Mouse (Mus musculus) stomach, embryonic 16.5 days (tissue): Measurements from ENCODE around the gene Hist1h2ad. TPM values are rescaled to one million over a fixed set of nuclear protein-coding genes. Genes with fewer than 3 reads are reported as not detected.
"Not testable (repeated sequence)": the region's sequence is repeated elsewhere in the genome, so short reads cannot be mapped to it uniquely, and the experiment has no call there.

ENCODE experiments used
- ATAC-seq: fragments of 200-750 bp; cut with Nextera tagmentation; 2 replicates; pipeline ENCODE4 v1.8.0; 2017; ENCODE audit warnings: moderate number of reproducible peaks, moderate TSS enrichment; ENCODE audit not compliant: insufficient read depth, low FRiP score
- H3K27ac ChIP-seq: fragments of 300-500 bp; sonication (generic); 2 replicates; pipeline ENCODE4 v1.5.1; 2014; ENCODE audit warnings: low read length
- H3K27me3 ChIP-seq: fragments of 300-500 bp; sonication (generic); 2 replicates; pipeline ENCODE4 v1.6.1; 2014; ENCODE audit warnings: low read length, control low read depth, mixed read lengths; ENCODE audit not compliant: control insufficient read depth, insufficient read depth
- H3K36me3 ChIP-seq: fragments of 300-500 bp; sonication (generic); 2 replicates; pipeline ENCODE4 v1.6.1; 2014; ENCODE audit warnings: low read length; ENCODE audit not compliant: control insufficient read depth, insufficient read depth
- H3K4me1 ChIP-seq: fragments of 300-500 bp; sonication (generic); 2 replicates; pipeline ENCODE4 v1.6.1; 2014; ENCODE audit warnings: low read length, control low read depth, mixed read lengths; ENCODE audit not compliant: control insufficient read depth, insufficient read depth
- H3K4me2 ChIP-seq: fragments of 300-500 bp; sonication (generic); 2 replicates; pipeline ENCODE4 v1.6.1; 2014; ENCODE audit warnings: low read depth, low read length, mixed read lengths
- H3K4me3 ChIP-seq: fragments of 300-500 bp; sonication (generic); replicated peaks from 2 replicates; pipeline ENCODE4 v1.5.1; 2014; ENCODE audit warnings: mild to moderate bottlenecking, low read length
- H3K9ac ChIP-seq: fragments of 300-500 bp; sonication (generic); 2 replicates; pipeline ENCODE4 v1.6.1; 2014; ENCODE audit warnings: low read length
- H3K9me3 ChIP-seq: fragments of 300-500 bp; sonication (generic); replicated peaks from 2 replicates; pipeline ENCODE4 v1.6.1; 2016; ENCODE audit warnings: low read length, control low read depth; ENCODE audit not compliant: control insufficient read depth
- WGBS: fragments of 180-500 bp; shearing (Covaris S2); extraction: QIAGEN DNeasy Blood & Tissue Kit; methylation state at CpG from one replicate; pipeline ENCODE4 v1.1.7; 2014; 5-methylcytosine and 5-hydroxymethylcytosine counted together
- polyA plus RNA-seq: library from polyadenylated mRNA; unstranded; fragments of >200 nt; fragmentation: Nextera tagmentation; extraction: Ambion mirVana; gene quantifications from 2 replicates; pipeline ENCODE4 v1.2.1, GENCODE M21; 2015

Hist1h2ad gene
- 2.5 TPM in 2 replicates for polyA plus RNA-seq

DNA sequence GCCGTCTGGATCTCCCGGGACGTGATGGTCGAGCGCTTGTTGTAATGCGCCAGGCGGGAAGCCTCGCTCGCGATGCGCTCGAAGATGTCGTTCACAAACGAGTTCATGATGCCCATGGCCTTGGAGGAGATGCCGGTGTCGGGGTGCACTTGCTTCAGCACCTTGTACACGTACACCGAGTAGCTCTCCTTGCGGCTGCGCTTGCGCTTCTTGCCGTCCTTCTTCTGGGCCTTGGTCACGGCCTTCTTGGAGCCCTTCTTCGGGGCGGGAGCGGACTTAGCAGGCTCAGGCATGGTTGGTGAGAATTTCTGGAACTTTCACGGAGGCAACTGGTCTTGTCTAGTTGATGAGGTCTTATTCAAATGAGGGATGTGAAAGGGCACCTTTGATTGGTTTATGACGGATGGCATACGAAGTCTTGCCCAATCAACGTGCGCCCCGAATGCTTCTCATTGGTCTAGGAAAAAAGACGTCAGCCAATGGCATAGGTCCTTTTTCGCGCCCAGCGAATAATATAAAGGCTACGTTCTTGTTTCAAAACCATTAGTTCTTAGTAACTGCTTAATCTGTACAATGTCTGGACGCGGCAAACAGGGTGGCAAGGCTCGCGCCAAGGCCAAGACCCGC, at the start of gene Hist1h2ad, which contains the start of gene Hist1h2bf:
Gene Hist1h2ad, plus strand, starts transcription at position 484 of the 627 bp plus-strand sequence.
Gene Hist1h2bf, minus strand, starts transcription at position 299 of the 627 bp plus-strand sequence.
- WGBS = under 1% methylated on average over 22 of the region's 42 CpGs
- H3K27me3 ChIP-seq, H3K36me3 ChIP-seq, H3K9me3 ChIP-seq: not testable (repeated sequence)
- H3K27ac ChIP-seq = peak within 1 kb of the TSS; percentile 91
- ATAC-seq = peak; percentile 91
- H3K4me3 ChIP-seq = peak within 1 kb of the TSS; percentile 54
- peaks cover 33% of the 10 kb centered on the region for H3K4me1 ChIP-seq
- peak within 1 kb of the TSS; percentile 78 for H3K4me2 ChIP-seq
- H3K9ac ChIP-seq = peak within 1 kb of the TSS; percentile 71

DNA sequence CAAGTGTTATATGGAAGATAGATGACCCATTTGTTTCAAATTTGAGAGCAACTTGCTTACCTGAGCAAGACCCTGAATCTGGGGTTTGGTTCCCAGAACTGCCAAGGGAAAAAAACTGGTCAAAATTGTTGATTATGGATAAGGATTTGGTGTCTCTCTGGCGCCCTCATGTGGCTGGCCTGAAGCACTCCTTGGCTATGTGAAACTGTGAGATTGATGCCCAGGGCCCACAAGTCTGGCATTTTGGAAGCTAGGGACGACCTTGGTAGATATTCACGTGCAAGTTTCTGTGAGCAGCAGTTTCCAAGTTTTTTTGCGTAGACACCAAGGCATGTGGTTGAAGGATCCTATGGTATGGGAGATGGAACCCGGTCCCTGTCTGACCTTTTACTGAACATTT, 49.5 kb upstream of the Hist1h2ad start:
- H3K4me2 ChIP-seq = no peak overlapping the region
- no peak overlapping the region for H3K27ac ChIP-seq
- no peak overlapping the region for H3K9ac ChIP-seq
- no peak overlapping the region for H3K4me3 ChIP-seq
- ATAC-seq = no peak
- H3K36me3 ChIP-seq = no peaks in the 10 kb centered on the region
- WGBS = 11% methylated on average over 5 of the region's 5 CpGs
- no peaks in the 10 kb centered on the region for H3K27me3 ChIP-seq
- H3K9me3 ChIP-seq = no peaks in the 10 kb centered on the region
- H3K4me1 ChIP-seq = peaks cover 8% of the 10 kb centered on the region

DNA sequence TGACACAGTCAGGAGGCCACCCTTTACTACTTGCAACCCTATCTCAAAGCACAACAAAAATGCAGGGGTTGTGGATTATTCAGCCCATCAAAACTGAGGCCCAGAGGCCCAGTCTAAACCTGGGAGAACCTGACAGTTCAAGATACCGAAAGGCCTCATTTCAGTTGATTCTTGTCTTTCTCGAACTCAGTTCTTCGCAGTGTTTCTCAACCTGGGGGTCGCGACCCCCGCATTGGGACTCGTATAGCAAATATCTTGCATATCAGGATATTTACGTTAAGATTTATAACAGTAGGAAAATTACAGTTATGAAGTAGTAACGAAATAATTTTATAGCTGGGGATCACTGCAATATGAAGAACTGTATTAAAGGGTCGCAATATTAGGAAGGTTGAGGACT, 48.3 kb upstream of the Hist1h2ad start:
- WGBS = 4% methylated on average over 10 of the region's 10 CpGs
- Histone ChIP-seq H3K9ac (0 out of 2 replicates have a peak overlapping the region, but pooled peaks have one; percentile 46), H3K9me3 (no peaks in the 10 kb centered on the region), H3K4me1 (peaks cover 8% of the 10 kb centered on the region), H3K27me3 (no peaks in the 10 kb centered on the region), H3K36me3 (no peaks in the 10 kb centered on the region), H3K4me3 (peak overlapping the region; percentile 55), H3K4me2 (peak overlapping the region; percentile 63), H3K27ac (no peak overlapping the region)
- ATAC-seq = no peak

DNA sequence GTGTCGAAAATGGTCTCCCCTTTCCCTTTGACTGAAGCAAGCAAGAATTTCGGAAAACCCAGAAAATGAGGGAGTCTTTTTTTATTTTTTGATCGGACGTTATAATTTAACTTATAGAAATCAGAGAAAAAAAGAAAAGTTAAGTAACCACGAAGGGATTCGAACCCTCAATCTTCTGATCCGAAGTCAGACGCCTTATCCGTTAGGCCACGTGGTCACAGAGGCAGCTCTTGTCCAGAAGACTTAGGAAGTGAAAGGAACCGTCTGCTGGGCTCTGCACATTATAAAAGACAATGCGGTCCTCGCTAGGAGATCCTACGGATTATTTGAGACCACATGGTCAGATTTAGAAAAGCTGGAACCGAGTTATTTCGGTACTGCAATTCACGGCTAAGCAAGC, 47.9 kb upstream of the Hist1h2ad start:
- H3K36me3 ChIP-seq = no peaks in the 10 kb centered on the region
- peak overlapping the region; percentile 63 for H3K4me2 ChIP-seq
- peak overlapping the region; percentile 65 for H3K9ac ChIP-seq
- peaks cover 8% of the 10 kb centered on the region for H3K4me1 ChIP-seq
- ATAC-seq = no peak; the same call in 1 of the 2 replicates
- no peaks in the 10 kb centered on the region for H3K27me3 ChIP-seq
- H3K9me3 ChIP-seq = no peaks in the 10 kb centered on the region
- peak overlapping the region; percentile 55 for H3K4me3 ChIP-seq
- H3K27ac ChIP-seq = peak overlapping the region; percentile 76
- WGBS = 1% methylated on average over 17 of the region's 17 CpGs

DNA sequence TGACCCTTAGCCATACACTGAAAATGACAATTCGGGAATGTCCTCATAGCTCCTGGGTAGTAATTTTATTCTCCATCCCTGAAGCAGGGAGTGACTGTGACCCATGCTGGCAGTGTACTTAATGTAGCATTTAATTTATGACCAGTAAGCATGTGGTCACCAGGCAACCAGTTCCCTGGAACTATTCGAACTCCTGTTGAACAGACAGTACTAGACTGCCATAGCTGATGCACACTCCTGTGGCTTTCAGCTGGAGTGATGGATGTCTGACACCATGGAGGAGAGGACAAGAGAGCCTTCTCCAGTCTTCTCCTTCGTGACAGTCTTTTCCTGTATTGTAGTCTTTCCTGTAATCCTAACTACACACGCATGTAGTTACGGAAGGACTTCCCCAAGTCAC, 45.2 kb upstream of the Hist1h2ad start:
- Histone ChIP-seq H3K9me3 (no peaks in the 10 kb centered on the region), H3K27ac (peak overlapping the region; percentile 9), H3K27me3 (no peaks in the 10 kb centered on the region), H3K4me1 (peaks cover 22% of the 10 kb centered on the region), H3K9ac (no peak overlapping the region), H3K36me3 (no peaks in the 10 kb centered on the region), H3K4me3 (no peak overlapping the region), H3K4me2 (no peak overlapping the region)
- 78% methylated on average over 5 of the region's 5 CpGs for WGBS
- no peak for ATAC-seq

DNA sequence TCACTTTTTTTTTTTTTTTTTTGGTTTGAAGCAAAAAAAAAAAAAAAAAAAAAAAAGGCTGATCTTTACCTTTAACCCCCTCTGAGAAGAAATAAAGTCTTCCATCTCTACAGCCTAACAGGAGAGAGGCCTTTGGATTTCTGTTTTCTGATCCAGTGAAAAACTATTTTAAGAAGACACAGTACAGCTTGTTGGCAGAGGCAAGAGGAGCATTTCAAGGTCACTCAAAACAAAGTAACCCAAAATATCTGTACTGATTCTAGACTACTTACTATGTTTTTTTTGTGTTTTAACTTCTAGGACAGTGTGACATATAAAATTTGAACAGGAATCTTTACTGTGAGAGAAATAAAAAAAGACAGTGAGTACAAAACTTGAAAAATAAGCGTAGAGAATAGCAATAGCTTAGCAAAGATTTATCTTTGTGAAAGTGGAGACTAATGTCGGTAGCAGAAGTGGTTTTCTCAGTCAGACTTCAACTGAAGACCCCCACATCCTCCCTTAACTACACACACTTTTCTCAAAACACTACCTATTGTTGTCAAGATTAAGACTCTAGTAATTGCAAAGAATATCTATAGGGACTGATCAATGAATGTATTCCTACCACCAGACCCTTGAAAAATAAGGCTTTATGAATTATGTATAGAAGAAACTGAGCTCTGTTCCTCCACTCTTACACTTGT, 44.6 kb upstream of the Hist1h2ad start:
- peak overlapping the region; percentile 63 for H3K4me2 ChIP-seq
- WGBS = 10% methylated on average over 2 of the region's 2 CpGs
- peaks cover 25% of the 10 kb centered on the region for H3K4me1 ChIP-seq
- no peaks in the 10 kb centered on the region for H3K36me3 ChIP-seq
- H3K9ac ChIP-seq = peak overlapping the region; percentile 82
- H3K9me3 ChIP-seq = no peaks in the 10 kb centered on the region
- ATAC-seq = no peak
- H3K27ac ChIP-seq = peak overlapping the region; percentile 98; the same call in 1 of the 2 replicates
- no peaks in the 10 kb centered on the region for H3K27me3 ChIP-seq
- peak overlapping the region; percentile 60 for H3K4me3 ChIP-seq

DNA sequence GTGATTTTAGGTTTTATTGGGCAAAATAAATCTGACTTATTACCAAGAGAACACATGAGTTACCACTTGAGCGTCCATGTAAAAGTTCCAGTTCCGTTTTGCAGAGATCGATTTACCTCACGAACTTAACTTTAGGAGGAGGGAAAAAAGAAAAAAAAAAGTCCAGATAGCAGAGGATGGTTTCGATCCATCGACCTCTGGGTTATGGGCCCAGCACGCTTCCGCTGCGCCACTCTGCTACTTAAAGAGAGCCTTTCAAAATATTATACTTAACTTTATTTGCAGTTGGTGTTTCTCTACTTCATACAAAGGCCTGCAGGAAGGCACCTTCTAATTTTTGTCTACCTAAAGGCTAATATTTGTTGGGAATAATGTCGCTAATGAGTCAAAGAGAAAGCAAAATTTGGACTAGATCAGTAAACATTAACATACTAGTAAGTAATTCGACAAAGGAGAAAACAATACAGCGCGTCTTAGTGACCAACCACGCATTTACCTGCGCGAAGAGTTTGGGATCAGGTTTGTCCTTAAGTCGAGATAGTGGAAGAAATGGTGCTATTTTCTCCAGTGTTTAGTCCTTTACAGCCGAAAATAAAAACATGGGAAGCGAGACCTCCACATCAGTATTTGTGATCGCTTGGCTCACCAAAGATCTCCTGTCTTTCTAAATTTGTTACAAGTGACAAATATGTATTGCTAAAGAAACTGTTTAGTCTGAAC, 43.8 kb upstream of the Hist1h2ad start:
- Histone ChIP-seq H3K36me3 (no peaks in the 10 kb centered on the region), H3K27me3 (no peaks in the 10 kb centered on the region), H3K4me3 (peak overlapping the region; percentile 60), H3K27ac (peak overlapping the region; percentile 98), H3K9ac (peak overlapping the region; percentile 82), H3K4me1 (peaks cover 28% of the 10 kb centered on the region), H3K4me2 (peak overlapping the region; percentile 63), H3K9me3 (no peaks in the 10 kb centered on the region)
- no peak for ATAC-seq
- WGBS = under 1% methylated on average over 20 of the region's 20 CpGs

DNA sequence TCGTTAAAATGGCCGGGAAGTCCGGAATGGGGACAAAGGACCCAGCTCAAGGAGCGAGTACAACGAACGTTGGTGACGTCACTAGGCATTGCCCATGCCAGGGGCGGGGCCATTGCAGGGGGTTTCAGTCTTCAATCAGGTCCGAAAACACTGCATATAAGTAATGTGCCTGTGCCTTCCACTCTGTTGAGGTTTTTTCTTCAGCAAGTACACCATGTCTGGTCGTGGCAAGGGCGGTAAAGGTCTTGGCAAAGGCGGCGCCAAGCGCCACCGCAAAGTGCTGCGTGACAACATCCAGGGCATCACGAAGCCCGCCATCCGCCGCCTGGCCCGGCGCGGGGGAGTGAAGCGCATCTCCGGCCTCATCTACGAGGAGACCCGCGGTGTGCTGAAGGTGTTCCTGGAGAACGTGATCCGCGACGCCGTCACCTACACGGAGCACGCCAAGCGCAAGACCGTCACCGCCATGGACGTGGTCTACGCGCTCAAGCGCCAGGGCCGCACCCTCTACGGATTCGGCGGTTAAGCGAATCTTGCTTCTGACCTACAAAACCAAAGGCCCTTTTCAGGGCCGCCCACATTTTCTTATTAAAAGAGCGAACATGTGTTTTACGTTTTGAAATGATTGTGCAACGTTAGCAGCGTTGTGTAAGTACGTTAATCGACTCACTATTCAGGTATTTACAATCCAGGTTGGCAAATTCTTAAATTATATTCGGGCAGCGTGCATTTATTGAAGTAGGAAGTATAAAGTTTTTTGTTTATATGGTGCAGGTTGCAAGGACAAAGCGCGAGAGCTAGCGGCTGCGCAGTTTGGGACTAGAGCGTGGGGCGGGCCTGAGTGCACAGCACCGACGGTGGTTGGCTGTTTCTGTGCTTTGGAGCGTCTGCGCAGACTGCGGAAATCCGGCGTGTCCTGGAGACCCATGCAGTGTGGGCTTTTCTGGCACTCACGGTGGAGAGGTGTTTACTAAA, 43.0 kb upstream of the Hist1h2ad start, which contains the start of gene Hist1h4h:
Gene Hist1h4h, plus strand, starts transcription at position 150 of the 975 bp plus-strand sequence.
- H3K4me3 ChIP-seq = peak within 1 kb of the TSS; percentile 60
- no peaks in the 10 kb centered on the region for H3K36me3 ChIP-seq
- H3K27me3 ChIP-seq = no peaks in the 10 kb centered on the region
- peak within 1 kb of the TSS; percentile 98 for H3K27ac ChIP-seq
- no peaks in the 10 kb centered on the region for H3K9me3 ChIP-seq
- peak; percentile 78 for ATAC-seq
- under 1% methylated on average over 56 of the region's 70 CpGs for WGBS
- H3K9ac ChIP-seq = peak within 1 kb of the TSS; percentile 82
- H3K4me2 ChIP-seq = peak within 1 kb of the TSS; percentile 63
- H3K4me1 ChIP-seq = peaks cover 25% of the 10 kb centered on the region
